12 mouse cellular contexts compared by ENCODE assay signal in genomic region chr14:64592706-64593320, GRCm38 (mm10).
A peak's percentile ranks its signal among the peaks of the same experiment; 100 is the strongest.
DNase-seq lines count a peak whose midpoint lies in the region; ATAC-seq lines count a peak whose summit lies in the region.
"Had no signal": no experiment of that assay in that cellular context is flagged by ENCODE, and none has a peak within 500 bp of the region (broad histone marks: within the 10 kb centered on the region; RNA-seq: fewer than 3 reads in every experiment).

No protein-coding gene starts in this region.

- H3K9ac ChIP-seq in forebrain, embryonic 11.5 days (ENCODE audit: low read length), result peak overlapping the region; percentile 55; the same call in 1 of the 2 replicates
- H3K9ac ChIP-seq in hindbrain, embryonic 15.5 days, result peak overlapping the region; percentile 98
- H3K9ac ChIP-seq in neural tube, embryonic 13.5 days, result peak overlapping the region; percentile 99
- H3K9ac ChIP-seq: liver, embryonic 15.5 days had no signal

- peak overlapping the region; percentile 51 for H3K27ac ChIP-seq in forebrain, embryonic 11.5 days (ENCODE audit: low read depth, low read length)
- peak overlapping the region; percentile 100 for H3K27ac ChIP-seq in hindbrain, embryonic 15.5 days (replicated peaks)
- H3K27ac ChIP-seq in neural tube, embryonic 13.5 days (replicated peaks), result peak overlapping the region; percentile 100
- H3K27ac ChIP-seq: liver, embryonic 15.5 days; macrophage had no signal

- WGBS in forebrain, embryonic 11.5 days, result 77% methylated on average over 13 of the region's 13 CpGs
- WGBS in hindbrain, embryonic 15.5 days, result 36% methylated on average over 13 of the region's 13 CpGs
- WGBS in neural tube, embryonic 13.5 days, result 45% methylated on average over 13 of the region's 13 CpGs

- H3K4me3 ChIP-seq in forebrain, embryonic 11.5 days (ENCODE audit: low read depth, low read length), result peak overlapping the region; percentile 48; the same call in 1 of the 2 replicates
- H3K4me3 ChIP-seq in hindbrain, embryonic 15.5 days, result peak overlapping the region; percentile 52
- H3K4me3 ChIP-seq in neural tube, embryonic 13.5 days, result peak overlapping the region; percentile 82
- H3K4me3 ChIP-seq: erythroblast, embryonic 14.5 days; liver, embryonic 15.5 days had no signal

- H3K9me3 ChIP-seq in forebrain, embryonic 11.5 days (ENCODE audit: control insufficient read depth, low read length), result no peaks in the 10 kb centered on the region
- H3K9me3 ChIP-seq in hindbrain, embryonic 15.5 days, result no peaks in the 10 kb centered on the region
- H3K9me3 ChIP-seq in neural tube, embryonic 13.5 days, result no peaks in the 10 kb centered on the region
- H3K9me3 ChIP-seq: liver, embryonic 15.5 days had no signal

- peak overlapping the region; percentile 74 for H3K4me2 ChIP-seq in forebrain, embryonic 11.5 days (ENCODE audit: low read depth, low read length, severe bottlenecking)
- peak overlapping the region; percentile 96 for H3K4me2 ChIP-seq in hindbrain, embryonic 15.5 days
- peak overlapping the region; percentile 93 for H3K4me2 ChIP-seq in neural tube, embryonic 13.5 days
- H3K4me2 ChIP-seq: liver, embryonic 15.5 days had no signal

- H3K27me3 ChIP-seq in forebrain, embryonic 11.5 days (ENCODE audit: control insufficient read depth, insufficient read depth, low read length), result peaks cover 37% of the 10 kb centered on the region
- no peaks in the 10 kb centered on the region for H3K27me3 ChIP-seq in hindbrain, embryonic 15.5 days
- no peaks in the 10 kb centered on the region; the same call in 1 of the 2 replicates for H3K27me3 ChIP-seq in neural tube, embryonic 13.5 days

- no peaks in the 10 kb centered on the region for H3K36me3 ChIP-seq in forebrain, embryonic 11.5 days (ENCODE audit: control insufficient read depth, insufficient read depth, low read length)
- H3K36me3 ChIP-seq in hindbrain, embryonic 15.5 days, result no peaks in the 10 kb centered on the region; the same call in 1 of the 2 replicates
- H3K36me3 ChIP-seq in neural tube, embryonic 13.5 days, result peaks cover 30% of the 10 kb centered on the region
- H3K36me3 ChIP-seq: liver, embryonic 15.5 days had no signal

- peaks cover 9% of the 10 kb centered on the region for H3K4me1 ChIP-seq in forebrain, embryonic 11.5 days (replicated peaks; ENCODE audit: control insufficient read depth, insufficient read depth, low read length)
- peaks cover 46% of the 10 kb centered on the region for H3K4me1 ChIP-seq in hindbrain, embryonic 15.5 days (replicated peaks)
- peaks cover 48% of the 10 kb centered on the region for H3K4me1 ChIP-seq in neural tube, embryonic 13.5 days (replicated peaks)
- H3K4me1 ChIP-seq: liver, embryonic 15.5 days had no signal

- DNase-seq in cerebellum, adult 9-10 months, result peak; percentile 71
- DNase-seq in forebrain, embryonic 11.5 days (ENCODE audit: low spot score), result no peak
- no peak for DNase-seq in urinary bladder, adult 18-20 months (ENCODE audit: low spot score in 2 of 2)
- no peak for DNase-seq in adrenal gland, adult 8-10 months
- DNase-seq: heart, postnatal 14 days; kidney, adult 2 months had no signal

- no peak for ATAC-seq in forebrain, embryonic 11.5 days (replicated peaks; ENCODE audit: low FRiP score)
- ATAC-seq in hindbrain, embryonic 15.5 days (ENCODE audit: low FRiP score, low read depth), result no peak
- no peak for ATAC-seq in neural tube, embryonic 13.5 days (ENCODE audit: low read depth)
- ATAC-seq in granulocyte monocyte progenitor cell, adult 5-6 weeks (replicated peaks; ENCODE audit: poor library complexity, severe bottlenecking), result no peak
